Mouse (Mus musculus) heart, embryonic 12.5 days (tissue): Measurements from ENCODE around the gene Golm1. TPM values are rescaled to one million over a fixed set of nuclear protein-coding genes. Genes with fewer than 3 reads are reported as not detected.
A peak's percentile ranks its signal among the peaks of the same experiment; 100 is the strongest.

Experiments
- ATAC-seq: fragments of 200-750 bp; cut with Nextera tagmentation; 2 replicates; pipeline ENCODE4 v1.8.0; 2017; ENCODE audit warnings: moderate TSS enrichment, moderate library complexity; ENCODE audit not compliant: insufficient number of reproducible peaks, low FRiP score
- H3K27ac ChIP-seq: fragments of 300-500 bp; sonication (generic); 2 replicates; pipeline ENCODE4 v1.5.1; 2016; ENCODE audit warnings: mild to moderate bottlenecking, moderate library complexity; ENCODE audit not compliant: poor library complexity, severe bottlenecking
- H3K27me3 ChIP-seq: fragments of 300-500 bp; sonication (generic); replicated peaks from 2 replicates; pipeline ENCODE4 v1.6.1; 2016; ENCODE audit warnings: mild to moderate bottlenecking, moderate library complexity
- H3K36me3 ChIP-seq: fragments of 300-500 bp; sonication (generic); 2 replicates; pipeline ENCODE4 v1.6.1; 2016; ENCODE audit warnings: mild to moderate bottlenecking, moderate library complexity
- H3K4me1 ChIP-seq: fragments of 300-500 bp; sonication (generic); replicated peaks from 2 replicates; pipeline ENCODE4 v1.6.1; 2016; ENCODE audit warnings: mild to moderate bottlenecking
- H3K4me2 ChIP-seq: fragments of 300-500 bp; sonication (generic); 2 replicates; pipeline ENCODE4 v1.6.1; 2016; ENCODE audit warnings: mild to moderate bottlenecking, moderate library complexity
- H3K4me3 ChIP-seq: fragments of 300-500 bp; sonication (generic); 2 replicates; pipeline ENCODE4 v1.5.1; 2016; ENCODE audit warnings: mild to moderate bottlenecking
- H3K9ac ChIP-seq: fragments of 300-500 bp; sonication (generic); 2 replicates; pipeline ENCODE4 v1.6.1; 2016; ENCODE audit warnings: mild to moderate bottlenecking, moderate library complexity
- H3K9me3 ChIP-seq: fragments of 300-500 bp; sonication (generic); replicated peaks from 2 replicates; pipeline ENCODE4 v1.6.1; 2016; ENCODE audit warnings: mild to moderate bottlenecking, moderate library complexity
- WGBS: fragments of 180-500 bp; shearing (Covaris S2); methylation state at CpG from one replicate; pipeline ENCODE4 v1.1.7; 2016; 5-methylcytosine and 5-hydroxymethylcytosine counted together
- polyA plus RNA-seq: library from polyadenylated mRNA; unstranded; fragments of >200 nt; fragmentation: Nextera tagmentation; extraction: Ambion mirVana; gene quantifications from 2 replicates; pipeline ENCODE4 v1.2.1, GENCODE M21; 2016

The Golm1 gene
- polyA plus RNA-seq, 1 experiment from 2014 or later = 67.6 TPM

DNA sequence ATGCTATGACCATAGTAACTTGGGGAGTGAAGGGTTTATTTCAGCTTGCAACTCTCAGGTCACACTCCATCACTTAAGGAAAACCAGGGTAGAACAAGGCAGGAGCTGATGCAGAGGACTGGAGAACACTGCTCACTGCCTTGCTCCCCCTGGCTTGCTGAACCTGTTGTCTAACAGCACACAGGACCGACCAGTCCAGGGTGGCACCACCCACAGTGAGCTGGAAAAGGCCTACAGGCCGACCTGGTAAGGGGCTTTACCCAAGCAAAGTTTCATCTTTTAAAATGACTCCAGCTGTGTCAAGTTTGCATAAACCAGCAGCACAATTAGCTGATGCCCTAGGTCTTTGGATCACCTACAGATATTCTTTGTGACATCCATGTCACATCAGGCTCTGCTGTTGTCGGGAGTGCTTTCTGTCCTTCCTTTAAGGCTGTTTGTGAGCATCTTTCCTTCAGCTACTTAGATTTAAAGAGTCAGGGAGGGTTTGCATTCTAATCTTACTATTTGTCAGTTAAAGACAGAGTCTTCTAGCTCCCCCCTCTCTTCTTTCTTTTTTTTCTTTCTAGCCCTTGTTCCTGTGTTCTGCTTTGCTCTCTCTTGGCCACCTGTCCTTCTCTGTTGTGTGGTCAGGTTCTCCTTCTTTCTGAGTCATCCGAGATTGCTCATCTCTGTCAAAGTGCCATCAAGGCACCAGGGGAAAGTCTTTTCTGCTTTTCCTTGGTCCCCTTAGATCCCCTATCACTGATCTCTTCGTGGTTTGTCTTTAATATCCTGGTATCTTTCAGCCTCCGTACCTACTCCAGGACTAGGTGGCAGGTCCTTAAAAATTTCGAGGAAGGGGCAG lies 53.7 kb downstream of the Golm1 start:
- Histone ChIP-seq H3K4me1 (peaks cover 18% of the 10 kb centered on the region), H3K9me3 (no peaks in the 10 kb centered on the region), H3K36me3 (peaks cover 60% of the 10 kb centered on the region), H3K4me2 (no peak overlapping the region), H3K4me3 (no peak overlapping the region), H3K27me3 (no peaks in the 10 kb centered on the region), H3K27ac (no peak overlapping the region), H3K9ac (no peak overlapping the region)
- no peak for ATAC-seq
- 83% methylated on average over 7 of the region's 7 CpGs for WGBS

DNA sequence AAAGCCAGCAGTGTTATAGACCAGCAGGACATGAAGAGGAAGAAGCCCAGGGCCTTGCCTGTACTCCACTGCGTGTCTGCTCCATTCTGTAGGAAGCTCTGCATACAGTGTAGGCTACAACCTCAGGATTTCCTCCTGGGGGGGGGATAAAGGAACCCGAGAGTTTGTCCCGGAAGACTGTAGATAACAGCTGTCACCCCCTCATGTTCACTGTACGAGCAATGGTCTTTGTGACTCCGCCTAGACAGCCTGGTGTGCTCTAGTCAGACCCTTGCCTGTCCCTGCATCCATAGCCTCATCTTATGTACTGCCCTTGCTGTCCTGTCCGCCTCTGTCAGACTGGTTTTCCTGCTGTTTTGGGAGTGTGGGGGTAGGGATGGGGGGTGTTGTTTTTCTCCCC lies 57.1 kb downstream of the Golm1 start:
- WGBS = 59% methylated on average over 6 of the region's 6 CpGs

DNA sequence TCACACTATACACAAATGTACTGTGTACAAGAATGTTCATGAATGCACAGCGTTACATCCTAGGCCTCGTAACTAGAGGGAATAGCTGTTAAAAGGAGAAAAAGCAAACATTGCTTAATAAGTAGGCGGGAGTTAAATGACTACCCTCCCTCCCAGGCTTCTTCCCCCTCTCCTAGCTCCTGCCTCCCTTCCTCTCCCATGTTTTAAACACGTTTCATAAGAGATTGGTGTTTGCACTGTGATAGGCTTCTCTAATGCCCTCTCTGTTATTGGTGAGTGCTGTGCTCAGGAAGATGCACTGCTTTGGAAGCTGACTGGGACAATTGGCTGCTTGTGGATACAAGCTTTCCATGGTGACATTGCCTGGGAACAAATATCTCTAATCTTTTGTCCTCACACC lies 60.1 kb downstream of the Golm1 start:
- Histone ChIP-seq H3K9me3 (no peaks in the 10 kb centered on the region), H3K4me2 (no peak overlapping the region), H3K27ac (no peak overlapping the region), H3K36me3 (peaks cover 64% of the 10 kb centered on the region), H3K4me3 (no peak overlapping the region), H3K27me3 (no peaks in the 10 kb centered on the region), H3K4me1 (peaks cover 3% of the 10 kb centered on the region; the same call in 1 of the 2 replicates), H3K9ac (no peak overlapping the region)
- no peak for ATAC-seq
- 84% methylated on average over 4 of the region's 4 CpGs for WGBS

More for the DNA sequence above, 57.1 kb downstream of the Golm1 start:
- Histone ChIP-seq H3K4me1 (no peaks in the 10 kb centered on the region), H3K9me3 (no peaks in the 10 kb centered on the region), H3K4me2 (no peak overlapping the region), H3K36me3 (peaks cover 66% of the 10 kb centered on the region), H3K27ac (no peak overlapping the region), H3K9ac (no peak overlapping the region), H3K27me3 (no peaks in the 10 kb centered on the region), H3K4me3 (no peak overlapping the region)
- 0 out of 2 replicates have a peak, but pooled peaks have one; percentile 39 for ATAC-seq

DNA sequence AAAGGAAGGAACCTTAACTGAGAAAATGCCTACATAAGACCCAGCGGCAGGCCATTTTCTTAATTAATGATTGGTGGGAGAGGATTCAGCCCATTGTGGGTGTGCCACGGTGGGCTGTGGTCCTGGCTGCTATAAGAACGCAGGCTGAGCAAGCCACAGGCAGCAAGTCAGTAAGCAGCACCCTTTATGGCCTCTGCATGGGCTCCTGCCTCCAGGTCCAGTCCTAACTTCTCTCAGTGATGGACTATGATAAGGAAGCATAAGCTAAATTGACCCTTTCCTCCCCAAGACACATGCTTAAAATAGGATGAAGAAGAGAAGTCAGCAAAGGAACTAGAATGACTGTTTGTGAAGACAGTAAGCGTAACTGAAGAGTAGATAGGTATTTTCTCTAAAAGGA lies 60.5 kb downstream of the Golm1 start:
- Histone ChIP-seq H3K4me3 (no peak overlapping the region), H3K9me3 (no peaks in the 10 kb centered on the region), H3K27ac (no peak overlapping the region), H3K4me2 (no peak overlapping the region), H3K36me3 (peaks cover 64% of the 10 kb centered on the region), H3K4me1 (peaks cover 6% of the 10 kb centered on the region; the same call in 1 of the 2 replicates), H3K27me3 (no peaks in the 10 kb centered on the region), H3K9ac (no peak overlapping the region)
- 90% methylated on average over 4 of the region's 4 CpGs for WGBS
- ATAC-seq = no peak

DNA sequence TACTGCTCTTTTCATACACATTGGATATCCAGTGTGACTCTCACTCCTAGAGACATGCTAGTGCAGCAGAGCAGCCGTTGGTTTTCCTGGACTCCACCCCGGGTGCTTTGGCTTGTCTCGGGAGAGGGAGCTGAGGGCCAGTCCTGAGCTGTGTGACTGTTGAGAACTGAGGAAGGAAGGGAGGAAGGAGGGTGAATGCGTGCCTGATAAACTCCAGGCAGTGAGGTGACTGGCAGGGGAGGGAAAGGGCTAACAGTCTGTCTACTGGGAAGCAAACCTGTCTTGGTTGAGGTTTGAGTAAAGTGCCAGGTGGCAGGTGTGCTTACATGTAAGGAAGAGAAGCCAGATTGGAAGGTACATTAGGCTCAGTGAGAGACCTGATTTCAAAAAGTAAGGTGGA lies 61.7 kb downstream of the Golm1 start:
- no peak for ATAC-seq
- Histone ChIP-seq H3K4me1 (peaks cover 6% of the 10 kb centered on the region; the same call in 1 of the 2 replicates), H3K36me3 (peaks cover 67% of the 10 kb centered on the region), H3K9me3 (no peaks in the 10 kb centered on the region), H3K4me2 (no peak overlapping the region), H3K9ac (no peak overlapping the region), H3K4me3 (no peak overlapping the region), H3K27me3 (no peaks in the 10 kb centered on the region), H3K27ac (no peak overlapping the region)
- whole genome bisulfite sequencing = 53% methylated on average over 4 of the region's 4 CpGs

DNA sequence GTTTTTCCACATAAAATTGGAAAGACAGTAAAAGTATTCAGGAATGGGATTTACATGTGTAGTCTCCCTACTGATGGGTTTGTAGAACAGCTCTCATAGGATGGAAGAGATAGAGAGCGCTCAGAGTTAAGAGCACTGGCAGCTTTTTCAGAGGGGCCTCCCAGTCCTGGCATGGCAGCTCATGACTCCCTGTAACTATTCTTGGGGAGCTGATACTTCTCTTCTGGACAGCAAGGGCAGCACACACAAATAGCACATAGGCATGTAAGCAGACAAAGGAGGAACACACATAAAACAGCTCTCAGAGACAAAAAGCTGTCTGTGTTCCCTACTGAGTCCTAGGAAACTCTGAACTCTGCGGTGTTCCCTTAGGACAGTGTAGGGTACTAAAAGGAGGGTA lies 65.2 kb downstream of the Golm1 start:
- H3K27ac ChIP-seq = peak overlapping the region; percentile 78
- H3K9ac ChIP-seq = no peak overlapping the region
- H3K36me3 ChIP-seq = peaks cover 74% of the 10 kb centered on the region

DNA sequence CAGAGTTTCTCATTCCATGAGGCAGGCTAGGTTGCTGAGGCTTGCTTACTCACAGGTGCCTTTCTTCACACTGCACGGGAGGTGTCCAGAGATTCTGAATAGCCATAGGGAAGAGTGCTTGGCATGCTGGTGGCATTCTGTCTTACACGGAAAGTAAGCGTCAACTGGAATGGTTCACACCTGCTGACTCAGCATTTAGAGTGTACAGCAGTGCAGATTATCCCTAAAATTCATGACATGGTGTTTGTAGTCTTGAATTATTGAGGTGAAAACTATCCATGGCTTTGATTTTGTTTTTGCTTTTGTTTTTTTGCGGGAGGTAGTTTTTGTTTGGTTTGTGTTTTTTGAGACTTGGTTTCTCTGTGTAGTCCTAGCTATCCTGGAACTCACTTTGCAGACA lies 65.7 kb downstream of the Golm1 start:
- Histone ChIP-seq H3K4me1 (peaks cover 6% of the 10 kb centered on the region; the same call in 1 of the 2 replicates), H3K36me3 (peaks cover 74% of the 10 kb centered on the region), H3K4me3 (no peak overlapping the region), H3K4me2 (no peak overlapping the region), H3K9me3 (no peaks in the 10 kb centered on the region), H3K9ac (no peak overlapping the region), H3K27ac (peak overlapping the region; percentile 78; the same call in 1 of the 2 replicates), H3K27me3 (no peaks in the 10 kb centered on the region)
- 85% methylated on average over 4 of the region's 4 CpGs for WGBS
- no peak for ATAC-seq

More for the DNA sequence above, 65.2 kb downstream of the Golm1 start:
- ATAC-seq = no peak
- H3K4me1 ChIP-seq = peaks cover 6% of the 10 kb centered on the region; the same call in 1 of the 2 replicates
- no peaks in the 10 kb centered on the region for H3K9me3 ChIP-seq
- no peaks in the 10 kb centered on the region for H3K27me3 ChIP-seq
- H3K4me2 ChIP-seq = no peak overlapping the region
- whole genome bisulfite sequencing = 67% methylated on average over 2 of the region's 2 CpGs
- H3K4me3 ChIP-seq = no peak overlapping the region

DNA sequence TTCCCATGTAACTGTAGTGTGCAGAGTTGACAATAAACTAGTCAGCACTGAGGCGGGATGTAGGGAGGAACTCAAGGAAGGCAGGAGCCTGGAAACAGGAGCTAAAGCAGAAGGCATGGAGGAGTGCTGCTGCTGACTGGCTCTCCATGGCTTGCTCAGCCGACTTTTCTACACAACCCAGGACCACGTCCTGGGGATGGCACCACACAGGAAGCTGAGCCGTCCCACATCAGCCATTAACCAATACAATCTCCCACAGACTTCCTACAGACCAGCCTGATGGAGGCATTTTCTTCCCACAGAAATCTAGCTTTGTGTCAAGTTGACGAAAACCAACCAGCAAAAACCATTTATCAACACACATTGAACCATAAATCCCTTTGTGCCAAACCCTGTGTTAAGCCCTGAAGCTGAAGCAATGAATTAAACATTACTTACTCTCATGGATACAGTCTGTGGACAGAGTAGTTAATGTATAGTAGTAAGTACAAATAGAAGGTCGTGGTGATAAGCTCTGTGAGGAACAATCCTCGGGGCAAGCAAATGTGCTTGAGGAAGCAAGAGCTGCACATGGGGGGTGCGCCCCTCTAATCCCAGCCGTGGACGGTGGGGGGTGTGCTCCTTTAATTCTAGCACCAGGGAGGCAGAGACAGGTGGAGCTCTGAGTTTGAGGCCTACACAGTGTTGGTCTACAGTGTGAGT lies 70.2 kb downstream of the Golm1 start:
- H3K9me3 ChIP-seq = no peaks in the 10 kb centered on the region
- ATAC-seq = no peak
- WGBS = 77% methylated on average over 10 of the region's 10 CpGs
- no peaks in the 10 kb centered on the region for H3K27me3 ChIP-seq
- no peak overlapping the region for H3K27ac ChIP-seq
- peaks cover 82% of the 10 kb centered on the region for H3K36me3 ChIP-seq
- no peak overlapping the region for H3K4me2 ChIP-seq
- H3K9ac ChIP-seq = no peak overlapping the region
- H3K4me1 ChIP-seq = peaks cover under 1% of the 10 kb centered on the region; the same call in 1 of the 2 replicates
- H3K4me3 ChIP-seq = no peak overlapping the region

DNA sequence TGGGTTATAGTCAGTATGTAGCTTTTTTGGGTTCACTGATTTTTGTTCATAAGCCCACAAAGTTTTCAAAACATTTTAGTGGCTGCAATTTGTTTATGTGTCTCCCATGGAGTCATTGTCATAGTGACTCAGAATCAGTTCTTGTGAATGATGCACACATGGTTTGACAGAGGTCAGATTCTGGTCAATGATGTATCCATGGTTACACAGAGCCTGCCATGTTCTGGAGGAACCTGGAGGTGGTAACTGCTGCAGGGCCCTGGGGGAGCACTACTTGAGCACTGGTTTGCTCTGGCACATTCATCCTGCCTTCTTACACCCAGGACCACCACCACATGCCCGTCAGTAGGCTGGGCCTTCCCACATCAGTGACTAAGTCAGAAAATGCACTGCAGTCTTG lies 71.1 kb downstream of the Golm1 start:
- Histone ChIP-seq H3K27me3 (no peaks in the 10 kb centered on the region), H3K4me1 (no peaks in the 10 kb centered on the region), H3K9ac (no peak overlapping the region), H3K4me2 (no peak overlapping the region), H3K9me3 (no peaks in the 10 kb centered on the region), H3K27ac (no peak overlapping the region), H3K4me3 (no peak overlapping the region), H3K36me3 (peaks cover 82% of the 10 kb centered on the region)
- ATAC-seq = no peak
- 96% methylated on average over 1 of the region's 1 CpGs for WGBS

DNA sequence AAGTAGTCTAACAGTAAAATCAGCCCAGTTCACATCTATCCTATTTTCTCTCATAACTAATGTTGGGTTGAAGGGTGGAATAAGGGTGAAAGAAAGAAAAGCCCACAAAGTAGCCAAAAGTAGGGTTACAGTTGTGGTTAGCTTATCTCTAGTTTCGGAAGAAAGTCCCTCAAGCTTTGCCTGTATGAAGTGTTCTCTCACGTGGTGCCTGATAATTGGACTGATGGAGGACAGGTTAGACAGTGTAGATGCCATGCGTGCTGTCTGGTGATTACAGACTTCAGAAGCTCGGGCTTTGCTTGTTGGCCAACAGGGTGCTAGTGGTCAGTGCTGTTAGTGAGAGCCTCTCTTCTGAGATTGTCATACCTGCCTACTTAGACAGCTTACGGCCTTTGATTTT lies 72.5 kb downstream of the Golm1 start:
- no peak overlapping the region for H3K4me3 ChIP-seq
- no peak for ATAC-seq
- H3K9ac ChIP-seq = no peak overlapping the region
- H3K4me2 ChIP-seq = no peak overlapping the region
- WGBS = 82% methylated on average over 5 of the region's 5 CpGs
- H3K4me1 ChIP-seq = no peaks in the 10 kb centered on the region
- no peaks in the 10 kb centered on the region for H3K27me3 ChIP-seq
- no peaks in the 10 kb centered on the region for H3K9me3 ChIP-seq
- H3K27ac ChIP-seq = no peak overlapping the region
- H3K36me3 ChIP-seq = peaks cover 77% of the 10 kb centered on the region

DNA sequence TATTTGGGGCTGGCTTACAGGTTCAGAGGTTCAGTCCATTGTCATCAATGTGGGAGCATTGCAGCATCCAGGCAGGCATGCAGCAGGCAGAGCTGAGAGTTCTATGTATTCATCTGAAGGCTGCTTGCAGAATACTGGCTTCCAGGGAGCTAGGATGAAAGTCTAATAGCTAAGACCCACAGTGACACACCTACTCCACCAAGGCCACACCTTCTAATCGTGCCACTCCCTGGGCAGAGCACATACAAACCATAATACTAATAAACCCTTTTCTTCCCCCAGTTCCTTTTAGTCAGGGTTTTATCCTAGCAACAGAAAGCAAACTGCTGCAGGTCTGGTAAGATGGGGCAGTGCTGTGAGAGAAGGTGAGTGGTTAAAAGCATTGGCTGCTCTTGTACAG lies 83.0 kb downstream of the Golm1 start:
- Histone ChIP-seq H3K4me3 (no peak overlapping the region), H3K36me3 (peaks cover 75% of the 10 kb centered on the region)
- 92% methylated on average over 1 of the region's 1 CpGs for WGBS

More for the DNA sequence above, 83.0 kb downstream of the Golm1 start:
- H3K4me2 ChIP-seq = no peak overlapping the region
- no peak for ATAC-seq
- peaks cover 4% of the 10 kb centered on the region for H3K4me1 ChIP-seq
- no peaks in the 10 kb centered on the region for H3K9me3 ChIP-seq
- H3K9ac ChIP-seq = no peak overlapping the region
- H3K27me3 ChIP-seq = no peaks in the 10 kb centered on the region
- no peak overlapping the region for H3K27ac ChIP-seq
